Mouse (Mus musculus): Measurements from ENCODE around the gene Il10rb. TPM values are rescaled to one million over a fixed set of nuclear protein-coding genes. Genes with fewer than 3 reads are reported as not detected.
A peak's percentile ranks its signal among the peaks of the same experiment; 100 is the strongest.
"Not testable (repeated sequence)": the region's sequence is repeated elsewhere in the genome, so short reads cannot be mapped to it uniquely, and the experiment has no call there.

Gene Il10rb
- total RNA-seq, 2 experiments from 2014 or later: 9.0 to 10.1 TPM

DNA sequence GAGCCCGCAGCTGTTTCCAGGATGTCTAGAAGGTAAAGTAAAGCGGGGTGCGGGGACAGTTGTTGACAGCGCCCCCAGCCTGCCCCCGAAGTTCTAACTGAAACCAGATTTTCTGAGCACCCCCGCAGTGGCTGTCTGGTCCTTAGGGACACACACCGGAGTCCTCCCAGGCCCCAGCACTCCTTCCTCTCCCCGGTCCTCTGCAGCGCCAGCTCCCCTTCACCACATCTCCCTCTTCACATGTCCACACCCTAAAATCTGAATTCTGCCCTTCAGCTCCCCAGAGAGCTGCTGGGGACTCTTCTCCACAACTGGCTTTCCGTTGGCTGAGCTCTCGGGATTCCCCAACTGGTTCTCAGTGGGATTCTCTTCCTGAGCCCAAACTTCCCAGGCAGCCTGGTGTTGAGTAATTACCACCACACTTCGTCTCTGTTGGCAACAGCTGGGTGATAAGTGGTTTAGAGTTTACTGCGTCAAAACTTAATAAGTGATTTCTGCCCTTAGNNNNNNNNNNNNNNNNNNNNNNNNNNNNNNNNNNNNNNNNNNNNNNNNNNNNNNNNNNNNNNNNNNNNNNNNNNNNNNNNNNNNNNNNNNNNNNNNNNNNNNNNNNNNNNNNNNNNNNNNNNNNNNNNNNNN lies 739 bp downstream of the Il10rb start:
- intact Hi-C loops (cut with DNase I; ENCODE audit: low total_unique reads): no loop called here
- peak; percentile 25 for DNase-seq

- intact Hi-C loops (cut with DNase I; ENCODE audit: low total_unique reads): no loop called here
- no peak for DNase-seq
Measured at GRCm38 (mm10) chr16:91413102-91413844, 7.3 kb downstream of the Il10rb start.

DNA sequence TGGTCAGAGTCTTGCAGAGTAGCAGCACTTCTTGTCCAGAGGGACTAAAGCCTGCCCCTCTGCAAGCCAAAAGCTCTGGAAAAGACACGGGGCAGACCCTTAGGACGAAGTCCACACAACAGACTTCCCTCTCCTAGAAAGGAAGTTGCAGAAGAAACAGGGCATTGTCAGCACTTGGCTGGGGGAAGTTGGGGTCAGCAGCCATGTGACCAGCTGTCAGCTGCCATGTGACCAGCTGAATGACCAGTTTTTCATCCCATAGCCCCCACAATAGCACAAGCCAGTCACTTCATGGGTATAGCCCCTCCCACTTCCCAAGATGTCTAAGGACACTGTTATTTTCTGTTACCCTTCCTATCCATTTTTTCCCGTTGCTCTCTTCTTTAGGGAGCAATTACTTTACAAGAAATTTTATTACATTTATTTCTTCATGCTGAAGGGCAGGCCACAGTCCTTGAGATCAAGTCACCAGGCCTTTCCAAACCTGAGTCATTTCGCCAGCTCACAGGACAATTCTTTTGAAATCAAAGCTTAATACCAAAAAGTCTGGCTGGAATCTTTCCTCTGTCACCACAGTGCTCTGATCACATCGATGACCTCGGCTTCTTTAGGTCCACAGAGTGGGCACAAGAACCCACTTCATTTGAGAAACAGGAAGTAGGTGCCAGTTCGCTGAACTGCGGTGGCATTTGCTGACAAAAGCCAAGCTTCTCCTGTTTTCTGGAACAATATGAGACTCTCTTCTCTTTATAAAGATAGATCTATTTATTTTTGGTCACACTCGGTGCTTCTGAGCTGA lies 9.6 kb downstream of the Il10rb start:
- intact Hi-C loops (cut with DNase I; ENCODE audit: low total_unique reads): no loop called here

DNA sequence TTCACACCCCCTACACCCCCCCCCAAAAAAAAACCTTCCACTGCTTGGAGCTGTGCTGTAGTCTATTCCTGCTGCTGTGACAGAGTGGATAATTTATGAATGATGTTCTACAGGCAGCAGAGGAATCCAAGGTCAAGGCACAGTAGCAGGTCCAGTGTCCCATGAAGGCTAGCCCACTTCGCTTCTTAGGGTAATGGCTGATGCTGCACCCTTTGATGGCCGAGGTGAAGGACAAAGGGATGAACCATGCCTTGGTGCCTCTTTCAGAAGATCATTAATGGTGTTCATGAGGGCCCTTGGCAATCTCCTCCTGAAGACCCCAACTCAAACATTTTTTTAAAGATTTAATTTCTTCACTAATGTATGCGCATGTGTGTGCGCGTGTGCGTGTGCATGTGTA lies 10.4 kb downstream of the Il10rb start:
- intact Hi-C loops (cut with DNase I; ENCODE audit: low total_unique reads): no loop called here
- no peak for DNase-seq

More for the DNA sequence above, 9.6 kb downstream of the Il10rb start:
- no peak for DNase-seq

DNA sequence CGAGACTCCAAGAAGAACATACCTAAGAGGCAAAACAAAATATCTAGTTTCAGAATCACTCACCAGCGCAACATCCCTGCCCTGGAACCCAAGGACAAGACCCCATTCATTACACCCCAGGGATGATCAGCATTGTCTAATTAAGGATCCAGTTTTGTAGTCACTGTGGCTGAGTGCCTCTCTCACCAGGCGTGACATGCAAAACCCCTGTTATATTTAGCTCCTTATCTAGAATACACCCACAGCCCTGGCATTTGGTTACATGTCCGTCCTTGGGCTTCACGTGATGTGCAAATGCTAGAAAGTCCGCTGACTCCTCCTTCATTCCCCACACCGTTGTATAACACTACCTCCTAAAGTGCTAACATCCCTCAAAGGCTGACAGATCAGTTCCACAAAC lies 11.0 kb downstream of the Il10rb start:
- DNase-seq: no peak
- intact Hi-C loops (cut with DNase I; ENCODE audit: low total_unique reads): no loop called here

- no peak for DNase-seq
- intact Hi-C loops (cut with DNase I; ENCODE audit: low total_unique reads): no loop called here
Measured at GRCm38 (mm10) chr16:91418531-91418930, 12.6 kb downstream of the Il10rb start.

GRCm38 (mm10) chr16:91425816-91426215 lies 19.9 kb downstream of the Il10rb start:
- intact Hi-C loops (cut with DNase I; ENCODE audit: low total_unique reads): no loop called here
- no peak for DNase-seq

DNA sequence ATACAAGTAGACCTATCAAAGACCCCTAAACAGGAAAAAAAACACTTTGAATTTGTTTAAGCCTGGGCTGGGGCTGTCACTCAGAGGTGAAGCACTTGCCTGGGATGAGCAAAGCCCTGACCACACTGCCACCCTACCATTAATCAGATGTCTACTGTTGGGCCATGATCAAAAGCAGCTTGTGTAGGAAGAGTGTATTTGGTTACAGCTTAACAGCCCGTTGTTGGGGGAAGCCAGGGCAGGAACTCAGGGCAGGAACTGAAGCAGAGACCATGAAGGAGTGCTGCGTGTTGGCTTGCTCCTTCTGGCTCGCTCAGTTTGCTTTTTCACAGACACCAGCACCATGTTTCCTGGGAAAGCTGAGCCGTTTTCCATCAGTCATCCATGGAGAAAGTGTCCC lies 20.6 kb downstream of the Il10rb start:
- intact Hi-C loops (cut with DNase I; ENCODE audit: low total_unique reads): no loop called here
- no peak for DNase-seq

- intact Hi-C loops (cut with DNase I; ENCODE audit: low total_unique reads): no loop called here
- no peak for DNase-seq
Measured at GRCm38 (mm10) chr16:91427461-91427860, 21.5 kb downstream of the Il10rb start.

DNA sequence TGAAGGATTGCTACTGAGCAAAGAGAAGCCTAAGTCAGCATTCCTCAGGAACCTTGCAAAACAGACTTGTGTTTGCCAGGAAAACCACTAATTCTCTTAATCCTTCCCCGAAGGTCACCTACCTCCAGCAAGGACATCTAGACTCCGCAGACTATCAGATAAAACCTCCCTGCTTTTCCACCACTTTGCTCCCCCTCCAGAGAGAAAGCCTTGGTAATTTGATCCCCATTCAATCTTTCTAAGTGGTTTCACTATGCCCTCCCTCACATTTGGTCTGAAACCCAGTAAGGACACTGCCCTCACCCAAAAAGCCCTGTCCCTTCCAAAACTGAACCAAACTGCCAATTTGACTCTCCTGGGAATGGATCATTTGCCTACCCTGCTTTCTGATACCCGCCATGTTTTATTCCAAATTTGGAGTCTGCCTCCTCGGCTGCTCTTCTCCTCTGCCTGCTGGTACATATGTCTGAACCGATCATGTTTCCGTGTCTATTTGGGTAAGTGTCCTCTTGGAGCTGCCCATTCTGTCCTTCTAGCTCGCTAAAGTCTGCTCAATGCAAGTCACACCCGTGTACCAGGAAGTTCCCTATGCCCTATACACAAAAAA lies 22.4 kb downstream of the Il10rb start:
- intact Hi-C loops (cut with DNase I; ENCODE audit: low total_unique reads): no loop called here
- no peak for DNase-seq

- intact Hi-C loops (cut with DNase I; ENCODE audit: low total_unique reads): no loop called here
- no peak for DNase-seq
Measured at GRCm38 (mm10) chr16:91432720-91433328, 26.9 kb downstream of the Il10rb start.

GRCm38 (mm10) chr16:91433329-91433933 lies 27.5 kb downstream of the Il10rb start:
- intact Hi-C loops (cut with DNase I; ENCODE audit: low total_unique reads): no loop called here
- no peak for DNase-seq

DNA sequence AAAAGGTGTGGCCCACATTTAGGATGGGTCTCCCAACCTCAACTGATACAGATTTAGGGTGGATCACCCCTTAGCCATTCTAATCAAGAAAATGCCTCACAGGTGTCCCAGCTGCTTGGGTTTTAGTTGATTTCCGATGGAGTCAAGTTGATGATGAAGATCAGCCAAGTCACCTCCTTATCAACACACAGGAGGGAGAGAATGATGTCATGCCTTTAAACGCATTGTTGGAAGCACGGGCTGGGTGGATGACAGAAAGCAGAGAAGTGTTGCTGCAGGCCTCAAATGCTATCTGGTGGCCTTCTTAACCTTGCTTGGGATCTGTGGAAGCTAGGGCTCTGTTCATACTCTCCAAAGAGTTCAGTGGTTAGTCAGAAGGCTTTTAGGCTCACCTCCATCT lies 28.2 kb downstream of the Il10rb start:
- DNase-seq: no peak
- intact Hi-C loops (cut with DNase I; ENCODE audit: low total_unique reads): no loop called here

- intact Hi-C loops (cut with DNase I; ENCODE audit: low total_unique reads): no loop called here
Measured at GRCm38 (mm10) chr16:91438081-91438480, 32.1 kb downstream of the Il10rb start.

GRCm38 (mm10) chr16:91438599-91438998 lies 32.6 kb downstream of the Il10rb start:
- intact Hi-C loops (cut with DNase I; ENCODE audit: low total_unique reads); DNase-seq: not testable (repeated sequence)

More at GRCm38 (mm10) chr16:91438081-91438480, 32.1 kb downstream of the Il10rb start:
- DNase-seq: no peak

GRCm38 (mm10) chr16:91441366-91441765 lies 35.4 kb downstream of the Il10rb start:
- peak; percentile 61 for DNase-seq
- intact Hi-C loops (cut with DNase I; ENCODE audit: low total_unique reads): loop anchor here (10.0 kb wide), 1 partner anchor 67 kb away; the partner anchor contains the start of gene Ifnar2

DNA sequence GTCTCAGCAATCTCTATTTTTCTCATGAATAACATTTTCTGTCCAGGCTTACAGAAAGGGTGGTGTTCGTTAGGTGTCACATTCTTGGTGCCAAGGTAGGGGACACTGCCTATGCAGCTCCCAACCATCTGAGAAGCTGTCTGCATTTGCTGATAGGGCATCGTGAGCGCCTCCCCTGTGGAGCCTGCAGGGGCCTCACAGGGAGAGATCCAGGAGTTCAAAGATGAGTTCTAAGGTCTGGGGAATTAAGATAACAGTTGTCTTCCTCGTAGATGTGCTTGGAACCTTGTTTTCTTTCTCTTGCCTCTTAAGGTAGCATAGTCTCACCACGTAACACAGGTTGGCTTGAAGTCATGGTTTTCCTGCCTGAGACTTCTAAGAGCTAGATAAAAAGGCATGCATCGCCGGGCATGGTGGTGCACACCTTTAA lies 35.9 kb downstream of the Il10rb start:
- intact Hi-C loops (cut with DNase I; ENCODE audit: low total_unique reads): loop anchor here (10.0 kb wide), 1 partner anchor 67 kb away; the partner anchor contains the start of gene Ifnar2

GRCm38 (mm10) chr16:91442446-91442845 lies 36.5 kb downstream of the Il10rb start:
- intact Hi-C loops (cut with DNase I; ENCODE audit: low total_unique reads): loop anchor here (10.0 kb wide), 1 partner anchor 68 kb away; the partner anchor contains the start of gene Ifnar2

More for the DNA sequence above, 35.9 kb downstream of the Il10rb start:
- DNase-seq: no peak

DNA sequence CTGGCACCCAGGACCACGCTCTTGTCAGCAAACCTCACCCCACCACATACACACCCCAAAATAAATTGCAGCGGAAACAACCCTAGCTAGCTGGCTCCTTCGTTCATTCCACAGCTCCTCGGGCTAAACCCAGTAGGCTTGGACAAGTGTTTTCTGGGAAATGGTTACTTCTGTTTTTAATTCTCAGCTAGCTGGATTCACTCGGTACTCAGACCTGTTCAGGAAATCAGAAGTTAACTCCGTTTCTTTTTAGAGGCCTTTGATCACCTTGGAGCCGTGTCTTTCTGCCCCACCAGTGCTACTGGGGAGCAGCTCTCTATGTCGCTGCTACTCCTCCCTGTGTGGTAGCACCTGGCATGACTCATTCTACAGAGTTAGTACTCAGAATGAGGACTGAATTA lies 37.2 kb downstream of the Il10rb start:
- no peak for DNase-seq
- intact Hi-C loops (cut with DNase I; ENCODE audit: low total_unique reads): loop anchor here (10.0 kb wide), 1 partner anchor 68 kb away; the partner anchor contains the start of gene Ifnar2

More at GRCm38 (mm10) chr16:91442446-91442845, 36.5 kb downstream of the Il10rb start:
- DNase-seq: no peak

Data from gastrocnemius, postnatal 14 days (tissue).